Mouse (Mus musculus) CD8-positive naive resting alpha-beta T cell, adult 2 months (primary cell): Measurements from ENCODE around the gene Acoxl.

Source experiments
- DNase-seq, 2 experiments: peaks; one replicate each; pipeline ENCODE4 v3.0.0; 2022; ENCODE audit warnings: low read depth in 2 of 2, low spot score in 2 of 2

Acoxl gene

DNA sequence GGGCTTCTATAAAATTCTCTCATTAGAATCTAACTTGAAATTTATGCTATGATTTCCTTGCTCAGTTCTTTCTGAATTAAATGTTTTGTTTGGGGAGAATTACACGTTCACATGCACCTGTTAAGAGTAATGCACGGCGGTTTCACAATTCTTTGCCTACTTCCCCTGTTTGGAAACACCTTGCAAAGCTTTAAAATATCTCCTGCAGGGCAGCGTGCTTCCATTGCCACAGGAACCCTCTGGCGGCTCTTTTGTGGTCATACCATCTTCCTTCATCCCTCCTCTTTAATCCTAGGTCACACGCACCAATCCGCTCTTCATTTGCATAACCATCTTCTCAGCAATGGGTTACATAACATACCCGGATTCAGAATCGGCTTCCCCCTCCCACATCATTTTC is 272.9 kb downstream of the Acoxl start:
- no peak for DNase-seq

GRCm38 (mm10) chr2:128114621-128115020 is 275.9 kb downstream of the Acoxl start:
- DNase-seq, result no peak

DNA sequence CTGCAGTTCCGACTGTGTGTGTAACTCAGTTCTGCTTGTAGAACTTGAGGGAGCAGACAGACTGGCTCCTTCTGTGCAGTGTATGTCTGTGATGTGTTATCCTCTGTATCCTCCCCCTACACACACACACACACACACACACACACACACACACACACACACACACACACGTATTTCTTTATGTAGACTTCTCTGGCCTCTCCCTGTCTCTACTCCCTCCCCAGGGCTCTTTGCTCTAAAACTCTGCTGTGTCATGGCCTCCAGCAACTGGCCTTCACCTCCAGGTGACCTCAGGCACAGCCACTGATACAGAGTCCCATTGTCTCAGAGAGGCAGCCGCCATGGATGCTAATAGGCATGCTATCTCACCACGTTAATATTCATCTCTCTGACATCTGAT is 276.9 kb downstream of the Acoxl start:
- DNase-seq, result no peak

DNA sequence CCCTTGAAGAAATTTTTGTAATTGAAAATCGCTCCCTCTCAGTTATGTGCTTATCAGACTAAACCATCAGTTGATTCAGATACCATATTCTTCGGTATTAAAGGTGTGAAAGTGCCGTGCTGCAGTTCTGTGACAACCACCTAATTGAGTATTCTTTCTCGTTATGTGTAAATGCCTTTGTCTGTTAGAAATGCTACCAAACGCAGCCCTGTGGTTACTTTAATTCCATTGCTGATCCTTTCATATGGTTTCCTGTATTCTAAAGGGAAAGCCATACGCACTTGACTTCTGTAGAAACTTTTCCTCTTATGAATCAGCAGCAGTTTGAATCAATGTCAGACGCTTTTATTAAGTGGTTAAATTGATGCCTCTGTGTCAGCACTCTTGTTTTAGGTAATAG is 278.9 kb downstream of the Acoxl start:
- no peak for DNase-seq

DNA sequence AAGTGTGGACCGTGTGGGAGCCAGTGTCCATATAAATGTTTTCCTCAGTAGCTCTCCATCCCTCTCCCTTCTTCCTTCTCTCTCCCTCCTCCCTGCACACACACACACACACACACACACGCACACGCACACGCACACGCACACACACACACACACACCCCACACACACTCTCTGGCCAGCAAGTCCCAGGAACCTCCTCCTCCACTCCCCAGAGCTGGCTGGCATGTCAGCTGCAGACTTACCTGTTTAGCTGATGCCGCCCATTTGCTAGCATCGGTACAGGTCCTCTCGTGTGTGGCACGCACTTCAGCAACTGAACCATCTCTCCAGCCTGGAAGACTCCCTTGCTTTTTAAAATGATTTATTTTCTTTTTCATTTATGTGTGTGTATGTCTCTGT is 280.3 kb downstream of the Acoxl start:
- no peak for DNase-seq

- peak; percentile 51 to 76 for DNase-seq
These were observed 283.8 kb downstream of the Acoxl start for GRCm38 (mm10) chr2:128122491-128122890.

DNA sequence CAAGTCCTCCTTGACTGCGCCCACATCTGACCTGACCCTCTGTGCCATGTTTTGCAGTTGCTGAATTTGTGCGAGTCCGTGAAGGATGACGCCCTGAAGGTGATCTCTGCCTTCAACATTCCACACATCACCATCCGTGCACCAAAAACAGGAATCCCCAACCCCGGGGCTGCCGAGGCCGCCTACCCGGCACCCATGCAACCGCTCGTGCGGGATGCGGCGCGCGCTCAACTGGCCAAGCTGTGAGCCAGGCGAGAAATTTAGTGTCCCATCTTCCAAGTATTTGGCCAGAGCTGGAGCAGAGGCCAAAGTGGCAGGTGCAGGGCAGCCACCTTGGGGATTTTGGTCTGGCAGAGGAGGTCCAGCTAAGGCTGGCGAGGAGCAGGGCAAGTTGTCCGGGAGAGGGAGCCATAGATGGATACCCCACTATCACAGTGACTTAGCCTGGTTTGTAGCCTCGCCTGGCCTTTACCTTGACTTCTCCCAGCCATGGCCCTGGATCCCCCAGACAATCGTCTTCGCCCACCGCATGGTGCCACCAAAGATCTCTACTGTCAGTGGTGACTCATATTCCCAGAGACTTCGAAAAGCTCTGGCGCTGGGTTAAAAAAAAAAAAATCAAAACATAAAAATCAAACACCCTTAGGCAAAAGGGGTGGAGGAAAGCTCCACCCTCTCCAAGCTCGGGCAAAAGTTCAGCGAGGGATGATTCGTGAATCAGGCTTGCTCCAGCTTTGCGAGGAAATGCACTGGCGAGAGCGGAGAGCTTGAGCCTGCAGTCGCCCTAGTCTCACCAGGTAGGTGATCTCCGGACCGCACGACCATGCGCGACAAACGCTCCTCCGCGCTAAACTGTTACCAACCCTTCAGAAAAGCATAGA is 284.5 kb downstream of the Acoxl start:
- DNase-seq, result no peak

GRCm38 (mm10) chr2:128123921-128124683 is 285.4 kb downstream of the Acoxl start:
- DNase-seq, result peak in 1 of 2 experiments; percentile 16

DNA sequence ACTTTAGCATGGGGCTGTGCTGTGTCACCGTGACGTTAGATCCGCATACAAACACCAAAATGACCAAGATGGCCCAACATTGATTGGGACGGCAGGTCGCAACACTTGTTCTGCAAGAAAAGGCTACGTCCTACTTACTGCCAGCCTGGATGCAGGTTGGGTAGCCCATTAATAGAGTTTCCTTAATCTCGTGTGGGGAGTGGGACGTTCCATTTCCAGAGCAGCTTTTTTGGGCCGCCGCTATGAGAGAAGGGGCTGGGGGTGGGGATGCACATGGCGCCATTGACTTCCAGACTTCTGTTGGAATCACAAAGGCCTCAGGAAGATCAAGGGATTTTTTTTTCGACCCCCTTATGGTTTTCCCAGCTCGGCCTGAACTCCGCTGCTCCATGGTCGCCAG is 286.0 kb downstream of the Acoxl start:
- no peak for DNase-seq

DNA sequence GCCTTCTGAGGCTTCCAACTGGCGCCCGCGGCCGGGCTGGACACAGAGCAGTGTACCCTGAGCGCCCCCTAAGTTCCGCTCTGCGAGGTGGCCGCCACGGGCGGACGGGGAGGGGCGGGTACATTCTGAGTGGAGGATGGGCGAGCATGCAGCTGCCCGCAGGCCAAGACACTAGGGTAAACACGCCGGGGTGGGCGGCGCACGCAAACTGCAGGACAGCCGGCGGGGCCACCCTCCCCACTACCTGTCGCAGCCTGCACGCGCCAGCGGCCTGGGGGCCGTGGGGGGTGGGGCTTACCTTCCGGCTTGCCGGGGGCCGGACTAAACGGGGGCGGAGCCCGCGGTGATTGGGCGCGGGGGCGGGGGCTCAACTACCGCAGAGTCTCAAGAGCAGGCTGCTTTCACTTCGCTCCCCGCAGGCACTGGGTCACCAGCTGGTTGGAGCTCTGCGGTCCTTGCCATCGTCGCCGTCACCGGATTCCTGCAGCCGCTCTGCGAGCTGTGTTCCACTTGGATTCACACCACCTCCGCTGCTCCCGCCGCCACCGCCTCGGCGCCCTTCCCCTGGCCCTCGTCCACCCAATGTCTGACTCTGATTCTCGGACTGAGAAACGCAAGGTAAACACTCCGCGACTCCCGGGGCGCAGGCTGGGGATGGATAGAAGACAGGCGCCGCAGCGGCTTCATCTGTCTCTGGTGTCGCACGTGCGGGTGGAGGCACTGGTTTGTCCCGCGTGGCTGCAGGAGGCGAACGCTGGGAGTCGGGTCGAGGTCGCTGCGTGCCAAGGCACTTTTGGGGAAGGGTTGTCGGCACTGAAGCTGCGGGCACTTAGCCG is 287.2 kb downstream of the Acoxl start, which contains the start of gene Bcl2l11:
Bcl2l11 (plus strand) TSS at position 404 of the 836 bp plus-strand sequence.
- DNase-seq, result peak; percentile 93 to 94

DNA sequence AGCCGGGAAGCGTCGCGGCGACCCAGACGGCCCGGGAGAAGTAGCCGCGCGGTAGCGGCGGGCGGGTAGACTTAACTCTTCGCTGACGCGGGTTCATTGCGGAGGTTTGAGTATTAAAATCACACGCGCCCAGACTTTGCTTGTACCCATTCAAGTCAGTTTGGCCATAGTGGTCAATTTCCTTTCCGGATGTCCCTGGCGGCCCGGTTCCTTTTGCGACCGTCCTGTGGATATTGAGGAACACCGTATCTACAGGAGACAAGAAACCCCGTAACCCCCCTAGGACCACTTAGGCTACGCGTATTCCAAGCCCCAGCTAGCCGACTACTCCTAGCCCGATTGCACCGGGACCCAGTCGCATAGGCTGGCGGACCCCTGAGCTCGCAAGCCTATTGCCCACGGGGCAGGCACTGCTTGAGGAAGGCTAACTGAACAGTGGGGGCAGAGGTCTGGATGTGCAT is 287.9 kb downstream of the Acoxl start:
- peak in 1 of 2 experiments; percentile 32 for DNase-seq

DNA sequence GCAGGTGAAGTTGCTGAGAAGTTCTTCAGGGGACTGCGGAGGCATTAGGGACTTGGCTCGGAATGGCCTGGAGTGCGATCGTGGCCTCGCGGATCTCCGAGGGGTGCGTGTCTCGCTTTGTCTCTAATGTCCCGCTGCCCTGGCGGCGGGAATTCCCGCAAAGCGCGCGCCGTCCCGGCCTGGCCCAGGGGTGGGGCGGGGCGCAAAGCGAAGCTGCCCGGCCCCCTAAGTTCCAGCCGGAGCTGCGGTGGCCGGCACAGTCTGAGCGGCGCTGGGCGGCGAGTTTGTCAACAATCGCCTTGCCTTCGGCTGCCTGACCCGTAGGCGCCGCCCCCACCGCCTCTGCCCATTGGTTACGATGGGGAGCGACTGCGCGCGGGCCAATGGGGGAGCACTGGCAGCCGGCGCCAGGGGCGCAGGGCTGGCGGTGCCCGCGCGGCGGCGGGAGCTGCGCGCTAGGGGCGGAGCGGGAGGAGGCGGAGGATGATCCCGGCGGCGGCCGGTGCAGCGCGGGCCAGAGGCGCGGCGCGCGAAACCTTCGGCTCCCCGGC is 288.5 kb downstream of the Acoxl start:
- peak; percentile 86 to 87 for DNase-seq

- peak in 1 of 2 experiments; percentile 50 for DNase-seq
These were observed 289.1 kb downstream of the Acoxl start for GRCm38 (mm10) chr2:128127691-128128292.

DNA sequence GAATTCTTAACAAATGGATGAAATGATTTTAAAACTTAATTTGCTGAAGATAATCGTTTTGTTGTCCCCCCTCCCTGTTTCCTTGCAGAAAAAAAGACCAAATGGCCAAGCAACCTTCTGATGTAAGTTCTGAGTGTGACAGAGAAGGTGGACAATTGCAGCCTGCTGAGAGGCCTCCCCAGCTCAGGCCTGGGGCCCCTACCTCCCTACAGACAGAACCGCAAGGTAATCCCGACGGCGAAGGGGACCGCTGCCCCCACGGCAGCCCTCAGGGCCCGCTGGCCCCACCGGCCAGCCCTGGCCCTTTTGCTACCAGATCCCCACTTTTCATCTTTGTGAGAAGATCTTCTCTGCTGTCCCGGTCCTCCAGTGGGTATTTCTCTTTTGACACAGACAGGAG is 289.9 kb downstream of the Acoxl start:
- no peak for DNase-seq

GRCm38 (mm10) chr2:128131503-128131902 is 292.8 kb downstream of the Acoxl start:
- DNase-seq, result no peak

- DNase-seq, result no peak
These were observed 294.0 kb downstream of the Acoxl start for GRCm38 (mm10) chr2:128132635-128133034.

DNA sequence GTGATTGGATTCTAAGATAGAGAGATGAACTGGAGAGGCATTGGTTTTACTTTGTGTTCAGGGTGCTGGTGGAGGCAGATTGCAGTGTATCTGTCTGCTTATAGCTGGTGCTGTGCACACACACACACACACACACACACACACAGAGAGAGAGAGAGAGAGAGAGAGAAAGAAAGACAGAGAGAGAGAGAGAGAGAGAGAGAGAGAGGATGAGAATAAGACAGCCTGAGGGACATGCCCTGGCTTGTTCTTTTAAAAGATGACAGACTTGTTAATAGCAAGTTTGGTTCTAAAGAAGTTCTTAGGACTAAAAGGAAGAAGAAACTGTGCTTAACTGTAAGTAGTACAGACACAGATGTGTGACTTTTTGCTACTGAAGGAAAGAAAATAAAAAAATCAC is 295.2 kb downstream of the Acoxl start:
- DNase-seq, result no peak

GRCm38 (mm10) chr2:128134474-128134873 is 295.8 kb downstream of the Acoxl start:
- DNase-seq, result no peak

- DNase-seq, result no peak
These were observed 296.3 kb downstream of the Acoxl start for GRCm38 (mm10) chr2:128134948-128135347.

DNA sequence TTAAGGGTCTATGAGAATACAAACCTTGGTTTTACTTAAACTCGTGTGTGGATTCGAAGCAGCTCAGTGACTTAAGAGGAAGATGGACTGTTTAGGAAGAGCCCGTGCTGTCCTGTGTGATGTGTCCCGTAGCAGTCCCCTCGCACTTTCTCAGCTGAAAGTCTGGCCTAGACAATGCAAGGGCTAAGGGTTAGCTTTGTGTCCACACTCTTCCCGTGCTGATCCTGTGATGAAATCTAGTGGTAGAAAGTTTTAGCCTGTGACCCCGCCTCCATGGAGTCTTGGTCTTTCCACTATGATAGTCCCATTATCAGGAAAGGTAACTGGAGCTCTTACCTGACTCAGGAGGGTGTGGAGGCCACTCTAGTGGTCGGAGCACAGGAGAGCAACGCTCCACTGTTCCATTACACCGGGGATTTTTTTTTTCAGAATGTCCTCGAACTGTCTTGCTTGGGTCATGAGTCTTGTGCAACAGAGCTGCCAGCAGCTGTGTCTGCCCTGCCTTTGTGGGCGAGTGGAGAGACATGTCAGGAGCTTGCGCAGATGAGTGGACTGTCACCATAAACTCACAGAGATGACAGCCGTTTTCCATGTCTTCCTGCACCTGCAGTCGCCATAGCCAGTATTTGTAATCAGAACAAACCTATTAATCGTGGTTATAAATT is 298.2 kb downstream of the Acoxl start:
- DNase-seq, result no peak
